8 mouse cellular contexts compared by ENCODE assay signal in genomic region chr8:13338901-13339645, GRCm38 (mm10). TPM values are rescaled to one million over a fixed set of nuclear protein-coding genes. Genes with fewer than 3 reads are reported as not detected.
DNase-seq lines count a peak whose midpoint lies in the region; ATAC-seq and TF ChIP-seq lines count a peak whose summit lies in the region.

No protein-coding gene starts in this region.

- H3K9ac ChIP-seq in hindbrain, embryonic 11.5 days (ENCODE audit: low read depth, low read length): peak overlapping the region; percentile 89
- H3K9ac ChIP-seq in limb, embryonic 14.5 days (ENCODE audit: low read depth, low read length, severe bottlenecking): peak overlapping the region; percentile 93
- H3K9ac ChIP-seq in midbrain, embryonic 16.5 days (ENCODE audit: low read depth, low read length): peak overlapping the region; percentile 79

- peaks cover 39% of the 10 kb centered on the region for H3K36me3 ChIP-seq in forebrain, embryonic 10.5 days (replicated peaks)
- H3K36me3 ChIP-seq in hindbrain, embryonic 11.5 days (ENCODE audit: control insufficient read depth, insufficient read depth, low read length): no peaks in the 10 kb centered on the region; the same call in 1 of the 2 replicates
- peaks cover 39% of the 10 kb centered on the region for H3K36me3 ChIP-seq in limb, embryonic 14.5 days (ENCODE audit: control insufficient read depth, insufficient read depth, low read length)
- H3K36me3 ChIP-seq in midbrain, embryonic 16.5 days (ENCODE audit: control insufficient read depth, insufficient read depth, low read length): peaks cover 8% of the 10 kb centered on the region; the same call in 1 of the 2 replicates

- no peaks in the 10 kb centered on the region for H3K27me3 ChIP-seq in forebrain, embryonic 10.5 days (ENCODE audit: poor library complexity, severe bottlenecking)
- no peaks in the 10 kb centered on the region for H3K27me3 ChIP-seq in hindbrain, embryonic 11.5 days (ENCODE audit: control insufficient read depth, insufficient read depth, low read length)
- H3K27me3 ChIP-seq in limb, embryonic 14.5 days (ENCODE audit: control insufficient read depth, insufficient read depth, low read length): no peaks in the 10 kb centered on the region
- H3K27me3 ChIP-seq in midbrain, embryonic 16.5 days (ENCODE audit: control insufficient read depth, insufficient read depth, low read depth, low read length): no peaks in the 10 kb centered on the region

- peak; percentile 24 for DNase-seq in gastrocnemius, adult 18-20 months (ENCODE audit: low spot score)
- DNase-seq in gastrocnemius, adult 8-10 months (ENCODE audit: low spot score in 2 of 2): no peak
- peak; percentile 16 for DNase-seq in adrenal gland, adult 8-10 months
- DNase-seq in forebrain, embryonic 10.5 days (ENCODE audit: extremely low spot score, low spot score): peak; percentile 49
- DNase-seq in hindbrain, embryonic 11.5 days (ENCODE audit: low spot score): peak; percentile 54
- peak; percentile 25 for DNase-seq in limb, embryonic 14.5 days (ENCODE audit: low spot score)
- DNase-seq in thymus, adult 18-20 months: peak; percentile 30 to 36

- peak overlapping the region; percentile 93 for H3K4me2 ChIP-seq in hindbrain, embryonic 11.5 days (replicated peaks; ENCODE audit: low read depth, low read length)
- peak overlapping the region; percentile 77 for H3K4me2 ChIP-seq in limb, embryonic 14.5 days (replicated peaks; ENCODE audit: low read depth, low read length, severe bottlenecking)
- H3K4me2 ChIP-seq in midbrain, embryonic 16.5 days (ENCODE audit: low read length): peak overlapping the region; percentile 86

- H3K4me1 ChIP-seq in forebrain, embryonic 10.5 days: peaks cover 27% of the 10 kb centered on the region
- H3K4me1 ChIP-seq in hindbrain, embryonic 11.5 days (replicated peaks; ENCODE audit: control insufficient read depth, insufficient read depth, low read length): peaks cover 4% of the 10 kb centered on the region; the same call in 1 of the 2 replicates
- peaks cover 10% of the 10 kb centered on the region; the same call in 1 of the 2 replicates for H3K4me1 ChIP-seq in limb, embryonic 14.5 days (ENCODE audit: control insufficient read depth, insufficient read depth, low read length)
- H3K4me1 ChIP-seq in midbrain, embryonic 16.5 days (ENCODE audit: control insufficient read depth, insufficient read depth, low read length): peaks cover 16% of the 10 kb centered on the region

- H3K27ac ChIP-seq in forebrain, embryonic 10.5 days: peak overlapping the region; percentile 97
- peak overlapping the region; percentile 58; the same call in 1 of the 2 replicates for H3K27ac ChIP-seq in hindbrain, embryonic 11.5 days (ENCODE audit: low read depth, low read length)
- H3K27ac ChIP-seq in limb, embryonic 14.5 days (replicated peaks; ENCODE audit: low read depth, low read length): peak overlapping the region; percentile 76
- H3K27ac ChIP-seq in midbrain, embryonic 16.5 days (ENCODE audit: low read length): peak overlapping the region; percentile 67

- H3K4me3 ChIP-seq in forebrain, embryonic 10.5 days: peak overlapping the region; percentile 96
- H3K4me3 ChIP-seq in hindbrain, embryonic 11.5 days (ENCODE audit: low read depth, low read length): peak overlapping the region; percentile 84
- H3K4me3 ChIP-seq in limb, embryonic 14.5 days (replicated peaks; ENCODE audit: low read length): peak overlapping the region; percentile 82
- peak overlapping the region; percentile 64 for H3K4me3 ChIP-seq in midbrain, embryonic 16.5 days (ENCODE audit: low read depth, low read length)

- ATAC-seq in hindbrain, embryonic 11.5 days (ENCODE audit: low FRiP score): peak; percentile 74
- peak; percentile 54 for ATAC-seq in limb, embryonic 14.5 days (ENCODE audit: low FRiP score, low read depth)
- peak; percentile 64 for ATAC-seq in midbrain, embryonic 16.5 days

- H3K9me3 ChIP-seq in forebrain, embryonic 10.5 days: no peaks in the 10 kb centered on the region
- no peaks in the 10 kb centered on the region for H3K9me3 ChIP-seq in hindbrain, embryonic 11.5 days (ENCODE audit: control insufficient read depth, low read length)
- H3K9me3 ChIP-seq in limb, embryonic 14.5 days (ENCODE audit: control insufficient read depth, low read length): no peaks in the 10 kb centered on the region
- no peaks in the 10 kb centered on the region for H3K9me3 ChIP-seq in midbrain, embryonic 16.5 days (replicated peaks; ENCODE audit: control insufficient read depth, low read length, poor library complexity, severe bottlenecking)

- WGBS in forebrain, embryonic 10.5 days: under 1% methylated on average over 69 of the region's 70 CpGs
- whole genome bisulfite sequencing in hindbrain, embryonic 11.5 days: under 1% methylated on average over 28 of the region's 70 CpGs
- WGBS in limb, embryonic 14.5 days: under 1% methylated on average over 33 of the region's 70 CpGs
- WGBS in midbrain, embryonic 16.5 days: 0% methylated on average over 49 of the region's 70 CpGs

- TF ChIP-seq POLR2A in limb, embryonic 14.5 days (IDR thresholded peaks at IDR 0.05; ENCODE audit: borderline replicate concordance, extremely low read depth, insufficient read depth, insufficient read length): no peak

RNA-seq across cellular contexts. Expression of gene Tfdp1, which starts 0.5 kb away (rescaled TPM):
- total RNA-seq in gastrocnemius, adult 18-20 months (2021): 10 to 100 TPM; 45.5 to 54.6 TPM
- 10 to 100 TPM; 49.4 to 70.8 (median 63.2) TPM for total RNA-seq in gastrocnemius, adult 8-10 months (2022)
- 10 to 100 TPM; 46.2 to 67.4 (median 52.1) TPM for total RNA-seq in adrenal gland, adult 8-10 months (2022)
- 208 and 215 TPM in 2 replicates for polyA plus RNA-seq in forebrain, embryonic 10.5 days (2016; fragmentation: Nextera tagmentation; extraction: Ambion mirVana)
- 175 and 188 TPM in 2 replicates for polyA plus RNA-seq in hindbrain, embryonic 11.5 days (2014; fragmentation: Nextera tagmentation; extraction: Ambion mirVana)
- polyA plus RNA-seq in limb, embryonic 14.5 days (2012; rRNA removed): 225 and 230 TPM in 2 replicates
- polyA plus RNA-seq in limb, embryonic 14.5 days (2014; fragmentation: Nextera tagmentation; extraction: Ambion mirVana): 162 TPM in 2 replicates
- polyA plus RNA-seq in midbrain, embryonic 16.5 days (2015; fragmentation: Nextera tagmentation; extraction: Ambion mirVana): 87.2 and 96.5 TPM in 2 replicates

RNA-seq across cellular contexts. Expression of gene Tmco3, which starts 51.1 kb away (rescaled TPM):
- total RNA-seq in gastrocnemius, adult 18-20 months (2021): 10 to 100 TPM; 13.7 to 14.9 TPM
- total RNA-seq in gastrocnemius, adult 8-10 months (2022): 10 to 100 TPM; 12.0 to 21.5 (median 17.1) TPM
- total RNA-seq in adrenal gland, adult 8-10 months (2022): 10 to 100 TPM; 36.3 to 54.7 (median 46.7) TPM
- 34.0 and 34.5 TPM in 2 replicates for polyA plus RNA-seq in forebrain, embryonic 10.5 days (2016; fragmentation: Nextera tagmentation; extraction: Ambion mirVana)
- 36.0 and 37.1 TPM in 2 replicates for polyA plus RNA-seq in hindbrain, embryonic 11.5 days (2014; fragmentation: Nextera tagmentation; extraction: Ambion mirVana)
- polyA plus RNA-seq in limb, embryonic 14.5 days (2012; rRNA removed): 39.4 and 43.6 TPM in 2 replicates
- 47.0 and 50.6 TPM in 2 replicates for polyA plus RNA-seq in limb, embryonic 14.5 days (2014; fragmentation: Nextera tagmentation; extraction: Ambion mirVana)
- polyA plus RNA-seq in midbrain, embryonic 16.5 days (2015; fragmentation: Nextera tagmentation; extraction: Ambion mirVana): 45.1 and 54.1 TPM in 2 replicates

RNA-seq across cellular contexts. Expression of gene Dcun1d2, which starts 51.1 kb away (rescaled TPM):
- total RNA-seq in gastrocnemius, adult 18-20 months (2021): 10 to 100 TPM; 80.3 to 83.8 TPM
- total RNA-seq in gastrocnemius, adult 8-10 months (2022): 10 to 100 TPM; 80.1 to 95.6 (median 88.1) TPM
- total RNA-seq in adrenal gland, adult 8-10 months (2022): 10 to 100 TPM; 30.6 to 36.7 (median 33.9) TPM
- 24.6 and 26.9 TPM in 2 replicates for polyA plus RNA-seq in forebrain, embryonic 10.5 days (2016; fragmentation: Nextera tagmentation; extraction: Ambion mirVana)
- 30.2 and 32.5 TPM in 2 replicates for polyA plus RNA-seq in hindbrain, embryonic 11.5 days (2014; fragmentation: Nextera tagmentation; extraction: Ambion mirVana)
- 32.5 and 35.6 TPM in 2 replicates for polyA plus RNA-seq in limb, embryonic 14.5 days (2012; rRNA removed)
- polyA plus RNA-seq in limb, embryonic 14.5 days (2014; fragmentation: Nextera tagmentation; extraction: Ambion mirVana): 30.5 and 32.6 TPM in 2 replicates
- polyA plus RNA-seq in midbrain, embryonic 16.5 days (2015; fragmentation: Nextera tagmentation; extraction: Ambion mirVana): 35.5 and 35.9 TPM in 2 replicates

RNA-seq across cellular contexts. Expression of gene Atp4b, which starts 57.6 kb away (rescaled TPM):
- total RNA-seq in gastrocnemius, adult 18-20 months (2021): not detected
- total RNA-seq in gastrocnemius, adult 8-10 months (2022): not detected
- total RNA-seq in adrenal gland, adult 8-10 months (2022): under 1 TPM in 1 of 4 experiments, not detected in 3; 0.49 TPM
- polyA plus RNA-seq in forebrain, embryonic 10.5 days (2016; fragmentation: Nextera tagmentation; extraction: Ambion mirVana): 0.10 TPM in 1 of 2 replicates, not detected in the other
- polyA plus RNA-seq in hindbrain, embryonic 11.5 days (2014; fragmentation: Nextera tagmentation; extraction: Ambion mirVana): 0.11 TPM in 1 of 2 replicates, not detected in the other
- not detected in 2 replicates for polyA plus RNA-seq in limb, embryonic 14.5 days (2012; rRNA removed)
- polyA plus RNA-seq in limb, embryonic 14.5 days (2014; fragmentation: Nextera tagmentation; extraction: Ambion mirVana): not detected in 2 replicates
- not detected in 2 replicates for polyA plus RNA-seq in midbrain, embryonic 16.5 days (2015; fragmentation: Nextera tagmentation; extraction: Ambion mirVana)

Comparison
In these comparisons a context has a peak if more than half of its experiments do, and no peak if none do; other contexts are left out.
1. DNase-seq: peak in gastrocnemius, adult 18-20 months (single experiment), adrenal gland, adult 8-10 months (single experiment), forebrain, embryonic 10.5 days (single experiment), hindbrain, embryonic 11.5 days (single experiment), limb, embryonic 14.5 days (single experiment) and thymus, adult 18-20 months (2 of 2); none in gastrocnemius, adult 8-10 months (0 of 2).
2. Peak in every context shown above with its lines, with median percentiles within 50 percentile points of each other: H3K27ac ChIP-seq, H3K4me3 ChIP-seq, ATAC-seq, H3K4me2 ChIP-seq and H3K9ac ChIP-seq.